Mouse (Mus musculus) E14TG2a.4 (cell line): ENCODE measurements around the gene Tex2.
A peak's percentile ranks its signal among the peaks of the same experiment; 100 is the strongest.

Source experiments
- H3K27me3 ChIP-seq: 2 replicates; pipeline ENCODE4 v1.6.1; 2014; ENCODE audit warnings: low read length, control low read depth; ENCODE audit not compliant: insufficient read depth
- H3K36me3 ChIP-seq: 2 replicates; pipeline ENCODE4 v1.6.1; 2014; ENCODE audit warnings: low read length, control low read depth; ENCODE audit not compliant: insufficient read depth
- H3K4me1 ChIP-seq: replicated peaks from 2 replicates; pipeline ENCODE4 v1.6.1; 2014; ENCODE audit warnings: low read depth, low read length, control low read depth
- H3K4me3 ChIP-seq: replicated peaks from 2 replicates; pipeline ENCODE4 v1.5.1; 2014; ENCODE audit warnings: mild to moderate bottlenecking, low read length
- H3K9me3 ChIP-seq: 2 replicates; pipeline ENCODE4 v1.6.1; 2014; ENCODE audit warnings: low read length, control low read depth
- CTCF ChIP-seq: conservative IDR thresholded peaks from 2 replicates; pipeline ENCODE4 v1.5.1; 2014; ENCODE audit warnings: low read length
- NANOG ChIP-seq: IDR thresholded peaks from 2 replicates; pipeline ENCODE4 v1.6.1; 2014; ENCODE audit warnings: borderline replicate concordance, low read length, mixed read lengths
- POU5F1 ChIP-seq: IDR thresholded peaks from 2 replicates; pipeline ENCODE4 v1.6.1; 2014; ENCODE audit warnings: low read length, borderline replicate concordance

The Tex2 gene

GRCm38 (mm10) chr11:106564261-106564660, 49.0 kb downstream of the Tex2 start:
- no peaks in the 10 kb centered on the region for H3K9me3 ChIP-seq
- H3K36me3 ChIP-seq: peaks cover 63% of the 10 kb centered on the region
- no peaks in the 10 kb centered on the region for H3K27me3 ChIP-seq
- no peak overlapping the region for H3K4me3 ChIP-seq
- peaks cover 57% of the 10 kb centered on the region for H3K4me1 ChIP-seq
- TF ChIP-seq NANOG (no peak), POU5F1 (no peak), CTCF (no peak)

GRCm38 (mm10) chr11:106562707-106563106, 50.5 kb downstream of the Tex2 start:
- Histone ChIP-seq H3K9me3 (no peaks in the 10 kb centered on the region), H3K4me3 (no peak overlapping the region), H3K27me3 (no peaks in the 10 kb centered on the region), H3K36me3 (peaks cover 59% of the 10 kb centered on the region), H3K4me1 (peaks cover 51% of the 10 kb centered on the region)
- TF ChIP-seq POU5F1: no peak
- no peak for TF ChIP-seq CTCF
- no peak for TF ChIP-seq NANOG

- no peak for TF ChIP-seq CTCF
- no peak for TF ChIP-seq POU5F1
- TF ChIP-seq NANOG: no peak
- Histone ChIP-seq H3K9me3 (no peaks in the 10 kb centered on the region), H3K4me1 (peaks cover 63% of the 10 kb centered on the region), H3K27me3 (no peaks in the 10 kb centered on the region), H3K36me3 (peaks cover 36% of the 10 kb centered on the region), H3K4me3 (no peak overlapping the region)
These were observed 53.5 kb downstream of the Tex2 start for GRCm38 (mm10) chr11:106559773-106560172.

- Histone ChIP-seq H3K36me3 (peaks cover 22% of the 10 kb centered on the region), H3K4me1 (peaks cover 64% of the 10 kb centered on the region), H3K27me3 (no peaks in the 10 kb centered on the region), H3K9me3 (no peaks in the 10 kb centered on the region), H3K4me3 (no peak overlapping the region)
- TF ChIP-seq NANOG: no peak
- TF ChIP-seq CTCF: no peak
- TF ChIP-seq POU5F1: no peak
These were observed 55.2 kb downstream of the Tex2 start for GRCm38 (mm10) chr11:106558008-106558407.

DNA sequence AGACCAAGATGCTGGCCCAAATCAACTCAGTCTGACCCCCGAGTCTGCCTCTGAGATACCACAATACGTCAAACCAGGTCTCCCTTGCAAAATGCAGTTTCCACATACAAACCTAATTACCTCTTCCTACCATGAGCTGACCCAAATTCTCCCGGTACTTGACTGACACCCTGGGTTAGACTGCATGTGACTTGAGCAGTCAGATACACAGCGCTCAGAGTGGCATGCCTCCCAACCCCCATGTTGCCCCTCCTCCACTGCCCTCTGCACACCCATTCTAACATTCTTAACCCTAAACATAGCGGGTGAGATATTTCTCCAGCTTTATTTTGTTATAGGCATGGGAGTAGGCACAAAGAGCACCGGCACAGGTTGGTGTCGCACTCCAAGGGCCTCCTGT, 55.8 kb downstream of the Tex2 start:
- Histone ChIP-seq H3K36me3 (peaks cover 17% of the 10 kb centered on the region), H3K27me3 (no peaks in the 10 kb centered on the region), H3K9me3 (no peaks in the 10 kb centered on the region), H3K4me3 (no peak overlapping the region), H3K4me1 (peaks cover 63% of the 10 kb centered on the region)
- TF ChIP-seq NANOG (no peak), CTCF (no peak), POU5F1 (no peak)

- no peak for TF ChIP-seq NANOG
- TF ChIP-seq POU5F1: no peak
- no peak for TF ChIP-seq CTCF
- H3K4me1 ChIP-seq: peaks cover 65% of the 10 kb centered on the region
- H3K36me3 ChIP-seq: peaks cover 17% of the 10 kb centered on the region
- no peaks in the 10 kb centered on the region for H3K27me3 ChIP-seq
- peak overlapping the region; percentile 3; the same call in 1 of the 2 replicates for H3K4me3 ChIP-seq
- H3K9me3 ChIP-seq: no peaks in the 10 kb centered on the region
These were observed 56.5 kb downstream of the Tex2 start for GRCm38 (mm10) chr11:106556689-106557088.

DNA sequence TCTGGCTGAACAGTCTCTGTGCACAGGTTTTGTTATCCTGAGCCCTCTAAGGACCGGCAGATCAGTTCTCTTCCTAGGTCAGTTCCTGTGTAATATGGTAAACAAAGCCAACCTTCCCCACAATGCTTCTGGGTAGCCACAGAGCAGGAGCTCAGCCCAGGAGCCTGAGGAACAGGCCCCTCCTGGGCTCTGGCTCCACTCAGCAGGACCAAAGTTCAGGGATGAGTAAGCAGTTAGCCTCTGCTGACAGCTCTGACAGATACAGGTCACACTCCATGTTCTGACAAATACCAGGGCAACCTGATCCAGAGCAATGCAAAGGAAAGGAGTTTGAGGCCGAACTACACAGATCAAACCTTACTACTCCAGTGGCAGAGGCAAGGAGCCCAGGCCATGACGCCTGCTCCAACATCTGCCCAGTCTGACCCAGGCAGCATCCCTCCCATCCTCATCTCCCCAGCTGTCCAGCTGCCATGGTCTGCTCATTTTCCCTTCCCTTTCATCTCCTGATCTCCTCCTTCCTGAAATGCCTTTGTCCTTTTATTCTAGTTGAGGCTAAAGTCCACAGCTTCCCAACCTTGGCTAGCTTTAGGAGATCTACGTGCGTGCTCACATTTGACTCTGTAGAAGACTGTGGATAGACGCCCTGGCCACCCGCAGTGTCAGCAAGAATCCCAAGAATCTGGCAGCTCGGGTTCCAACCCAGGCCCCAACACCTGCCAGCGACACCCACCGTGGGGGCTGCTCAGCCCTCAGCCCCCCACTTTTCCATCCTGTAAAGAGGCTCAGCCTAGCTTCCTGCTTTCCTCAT, 57.2 kb downstream of the Tex2 start:
- TF ChIP-seq NANOG: no peak
- Histone ChIP-seq H3K4me1 (peaks cover 71% of the 10 kb centered on the region), H3K4me3 (peak overlapping the region; percentile 3), H3K27me3 (no peaks in the 10 kb centered on the region), H3K36me3 (peaks cover 11% of the 10 kb centered on the region), H3K9me3 (no peaks in the 10 kb centered on the region)

DNA sequence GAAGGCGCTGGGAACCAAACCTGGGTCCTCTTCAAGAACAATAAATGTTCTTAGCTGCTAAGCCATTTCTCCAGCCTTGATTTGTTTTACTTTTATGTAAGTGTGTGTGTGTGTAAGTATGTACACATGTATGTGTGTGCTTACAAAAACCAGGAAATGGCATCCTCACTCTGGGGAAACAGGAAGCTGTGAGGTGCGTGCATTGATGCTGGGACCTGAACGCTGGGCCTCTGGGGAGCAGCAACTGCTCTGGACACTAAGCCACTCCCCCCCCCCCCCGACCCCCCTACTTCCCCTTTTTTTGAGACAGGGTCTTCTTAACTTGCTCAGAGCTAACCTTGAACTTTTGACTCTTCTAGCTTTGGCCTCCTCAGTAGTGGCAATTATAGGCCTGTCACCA, 62.8 kb downstream of the Tex2 start:
- Histone ChIP-seq H3K9me3 (no peaks in the 10 kb centered on the region), H3K4me1 (peaks cover 85% of the 10 kb centered on the region), H3K27me3 (no peaks in the 10 kb centered on the region), H3K36me3 (peaks cover 30% of the 10 kb centered on the region), H3K4me3 (no peak overlapping the region)
- TF ChIP-seq NANOG: no peak
- TF ChIP-seq CTCF: no peak
- TF ChIP-seq POU5F1: no peak

DNA sequence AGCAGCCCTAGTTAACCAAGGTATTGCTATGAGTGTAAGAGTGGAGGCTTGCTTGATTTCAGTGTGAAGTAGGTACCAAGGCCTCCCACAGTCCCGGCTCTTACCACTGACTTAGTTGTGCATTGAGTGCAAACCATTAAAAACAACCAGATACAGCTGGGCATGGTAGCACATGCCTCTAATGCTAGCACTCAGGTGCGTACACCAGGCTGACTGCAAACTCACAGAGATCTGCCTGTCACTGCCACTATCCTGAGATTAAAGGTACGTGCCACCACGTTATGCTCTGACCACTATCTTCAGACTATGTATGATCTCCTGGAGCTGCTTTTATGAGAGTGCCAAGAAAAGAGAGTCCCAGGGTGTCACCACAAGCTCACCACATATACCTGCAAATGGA, 67.1 kb downstream of the Tex2 start:
- Histone ChIP-seq H3K27me3 (no peaks in the 10 kb centered on the region), H3K36me3 (peaks cover 71% of the 10 kb centered on the region), H3K9me3 (no peaks in the 10 kb centered on the region), H3K4me1 (peaks cover 73% of the 10 kb centered on the region), H3K4me3 (no peak overlapping the region)
- no peak for TF ChIP-seq NANOG
- TF ChIP-seq CTCF: no peak
- TF ChIP-seq POU5F1: no peak
